Mouse (Mus musculus) ES-Bruce4 (cell line): ENCODE results near the gene Cckbr. TPM values are rescaled to one million over a fixed set of nuclear protein-coding genes. Genes with fewer than 3 reads are reported as not detected.

Experiments used
- H3K27ac ChIP-seq: 2 replicates; pipeline ENCODE4 v1.5.1; 2012; ENCODE audit warnings: low read length, inconsistent platforms; ENCODE audit not compliant: insufficient read depth
- H3K27me3 ChIP-seq: 2 replicates; pipeline ENCODE4 v1.6.1; 2012; ENCODE audit warnings: mild to moderate bottlenecking, low read length, inconsistent platforms; ENCODE audit not compliant: control insufficient read depth, poor library complexity, insufficient read depth, severe bottlenecking
- H3K36me3 ChIP-seq: 2 replicates; pipeline ENCODE4 v1.6.1; 2012; ENCODE audit warnings: inconsistent platforms, mild to moderate bottlenecking, low read length, moderate library complexity; ENCODE audit not compliant: control insufficient read depth, poor library complexity, insufficient read depth, severe bottlenecking
- H3K4me1 ChIP-seq: one replicate; pipeline ENCODE4 v1.8.1; 2011; ENCODE audit warnings: low read length; ENCODE audit not compliant: control insufficient read depth, insufficient read depth
- H3K4me3 ChIP-seq: 2 replicates; pipeline ENCODE4 v1.5.1; 2011; ENCODE audit warnings: low read depth, mild to moderate bottlenecking, low read length
- H3K9ac ChIP-seq: 2 replicates; pipeline ENCODE4 v1.6.1; 2012; ENCODE audit warnings: low read depth, mild to moderate bottlenecking, inconsistent platforms; ENCODE audit not compliant: poor library complexity, severe bottlenecking
- H3K9me3 ChIP-seq: replicated peaks from 2 replicates; pipeline ENCODE4 v1.6.1; 2012; ENCODE audit warnings: mild to moderate bottlenecking, low read length, inconsistent platforms; ENCODE audit not compliant: control insufficient read depth, poor library complexity, insufficient read depth, severe bottlenecking
- CTCF ChIP-seq: IDR thresholded peaks from one replicate; pipeline ENCODE4 v1.8.1; 2011; ENCODE audit warnings: low read depth, low read length
- EP300 ChIP-seq: IDR thresholded peaks from 2 replicates; pipeline ENCODE4 v1.6.1; 2011; ENCODE audit warnings: low read depth, low read length; ENCODE audit not compliant: insufficient read depth
- POLR2A ChIP-seq: IDR thresholded peaks from one replicate; pipeline ENCODE4 v1.8.1; 2011; ENCODE audit warnings: low read length; ENCODE audit not compliant: insufficient read depth
- polyA plus RNA-seq: library from polyadenylated mRNA; stranded (reverse); fragments of >200 nt; gene quantifications from 2 replicates; pipeline ENCODE4 v1.2.4, GENCODE M21; 2011; ENCODE audit warnings: low read depth; ENCODE audit not compliant: missing spikeins, insufficient read depth, insufficient read length

The Cckbr gene
- polyA plus RNA-seq: 0.40 TPM in 1 of 2 replicates, not detected in the other

DNA sequence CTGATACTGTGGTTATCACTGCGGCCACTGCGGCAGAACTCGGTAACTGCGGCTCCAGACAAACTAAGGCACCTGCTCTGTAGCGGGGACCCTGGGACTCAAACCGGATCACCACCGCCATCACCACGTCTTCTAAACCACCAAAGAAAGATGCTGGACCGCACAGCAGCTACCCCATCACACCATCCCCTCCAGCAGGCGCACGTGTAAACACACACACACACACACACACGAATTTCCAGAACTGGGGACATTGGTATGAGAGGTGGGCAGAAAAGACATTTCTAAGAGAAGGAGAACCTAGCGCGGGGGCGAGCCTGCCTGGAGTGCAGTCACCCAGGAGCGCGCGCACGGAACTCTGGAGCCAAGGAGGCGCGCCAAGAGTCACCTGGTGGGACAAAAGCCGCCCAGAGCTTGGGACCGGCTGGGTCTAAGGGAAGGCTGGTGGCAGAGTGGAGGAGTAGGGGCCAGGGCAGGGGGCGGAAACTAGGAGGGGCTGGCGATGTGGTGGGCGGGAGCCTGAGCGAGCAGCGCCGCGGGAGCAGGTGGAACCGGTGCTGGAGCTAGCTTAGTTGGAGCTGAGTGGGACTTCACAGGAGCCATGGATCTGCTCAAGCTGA lies at the start of gene Cckbr:
TSS of gene Cckbr (plus strand) at position 308 of the 620 bp plus-strand sequence.
- Histone ChIP-seq H3K9me3 (no peaks in the 10 kb centered on the region), H3K4me3 (peak within 1 kb of the TSS; percentile 76), H3K9ac (peak within 1 kb of the TSS; percentile 45), H3K27ac (no peak within 1 kb of the TSS), H3K4me1 (no peaks in the 10 kb centered on the region), H3K36me3 (no peaks in the 10 kb centered on the region), H3K27me3 (no peaks in the 10 kb centered on the region; the same call in 1 of the 2 replicates)
- TF ChIP-seq EP300 (no peak), CTCF (no peak), POLR2A (no peak)

DNA sequence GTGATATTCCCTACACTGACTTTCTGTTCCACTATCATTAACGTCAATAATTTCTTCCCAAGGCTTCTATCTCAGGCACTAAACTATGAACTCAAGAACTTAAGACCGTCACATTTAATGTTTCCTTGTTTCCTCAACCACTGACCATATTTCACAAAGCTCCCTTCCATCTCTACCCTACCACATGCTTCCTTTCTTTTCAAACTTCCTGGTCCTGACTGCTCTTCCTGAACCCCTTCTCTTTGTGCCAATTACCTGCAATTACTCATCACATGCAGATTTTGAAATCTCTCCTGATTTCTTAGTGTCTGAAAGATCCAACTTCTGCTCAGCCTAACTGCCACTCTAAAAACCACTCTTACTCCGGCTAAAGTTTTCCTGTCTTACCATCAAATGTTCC lies 45.2 kb upstream of the Cckbr start:
- Histone ChIP-seq H3K4me3 (no peak overlapping the region), H3K9me3 (no peaks in the 10 kb centered on the region), H3K4me1 (no peaks in the 10 kb centered on the region), H3K27ac (no peak overlapping the region), H3K27me3 (no peaks in the 10 kb centered on the region), H3K9ac (no peak overlapping the region), H3K36me3 (peaks cover 46% of the 10 kb centered on the region)
- TF ChIP-seq POLR2A (no peak), CTCF (no peak), EP300 (no peak)

DNA sequence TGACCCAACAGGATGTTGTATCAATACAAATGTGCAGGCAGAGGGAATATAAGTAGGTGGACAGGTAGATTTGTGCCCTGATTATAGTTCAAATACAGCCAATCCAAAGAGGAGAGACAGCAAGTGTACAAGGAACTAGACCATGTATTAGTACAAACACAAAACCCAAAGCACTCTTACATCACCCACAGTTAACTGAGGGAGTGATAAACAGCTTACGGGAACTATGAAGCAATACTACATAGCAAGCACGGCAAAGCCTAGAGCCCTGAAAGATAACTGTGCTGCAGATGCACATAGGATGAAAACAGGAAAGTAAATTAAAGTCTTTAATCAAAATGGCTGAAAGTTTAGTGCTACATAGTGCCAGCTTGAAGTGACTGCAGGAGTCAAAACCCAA lies 37.8 kb upstream of the Cckbr start:
- Histone ChIP-seq H3K36me3 (peaks cover 45% of the 10 kb centered on the region), H3K4me1 (no peaks in the 10 kb centered on the region), H3K27me3 (no peaks in the 10 kb centered on the region), H3K4me3 (no peak overlapping the region), H3K9ac (no peak overlapping the region), H3K9me3 (no peaks in the 10 kb centered on the region), H3K27ac (no peak overlapping the region)
- TF ChIP-seq POLR2A (no peak), CTCF (no peak), EP300 (no peak)

DNA sequence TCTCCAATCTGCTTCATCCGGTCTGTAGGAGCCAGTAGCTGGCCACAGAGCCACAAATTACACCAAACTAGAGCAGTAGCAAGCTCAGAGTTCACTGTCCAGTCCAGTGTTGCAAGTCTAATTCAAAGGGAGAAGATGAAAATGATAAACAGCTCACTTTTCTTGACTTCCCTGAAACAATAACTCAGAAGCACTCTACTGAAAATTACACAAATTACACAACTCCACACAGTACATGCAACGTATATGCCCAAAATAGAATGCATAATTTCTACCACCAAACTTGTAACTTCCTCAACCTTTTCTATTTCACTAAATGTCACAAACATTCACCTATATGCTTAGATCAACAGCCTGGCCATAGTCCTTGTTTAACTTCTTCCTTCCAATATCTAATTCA lies 35.3 kb upstream of the Cckbr start:
- no peaks in the 10 kb centered on the region for H3K27me3 ChIP-seq
- H3K27ac ChIP-seq: no peak overlapping the region
- TF ChIP-seq POLR2A (no peak), EP300 (no peak)
- H3K9me3 ChIP-seq: no peaks in the 10 kb centered on the region
- H3K36me3 ChIP-seq: peaks cover 27% of the 10 kb centered on the region
- no peak overlapping the region for H3K4me3 ChIP-seq
- no peak overlapping the region for H3K9ac ChIP-seq
- H3K4me1 ChIP-seq: no peaks in the 10 kb centered on the region

DNA sequence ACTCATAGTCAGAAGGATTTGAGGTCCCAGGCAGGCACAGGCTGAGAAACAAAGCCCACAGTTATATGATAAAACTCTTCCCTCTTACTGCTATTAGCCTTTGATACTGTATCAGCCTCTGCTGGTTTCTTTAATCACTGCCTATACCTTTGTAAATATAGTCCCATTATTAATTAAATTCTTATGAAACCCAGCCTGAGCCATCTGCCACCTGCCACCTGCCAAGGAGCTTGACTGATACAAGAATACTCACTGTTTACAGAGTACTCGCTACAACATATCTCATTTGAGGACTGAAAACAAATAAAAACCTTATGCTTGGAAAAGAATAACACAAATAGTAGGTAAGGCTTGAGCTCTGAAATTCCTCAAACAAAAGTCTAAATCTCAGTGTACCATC lies 30.9 kb upstream of the Cckbr start:
- Histone ChIP-seq H3K36me3 (peaks cover 6% of the 10 kb centered on the region), H3K9ac (no peak overlapping the region), H3K27ac (no peak overlapping the region), H3K27me3 (no peaks in the 10 kb centered on the region), H3K9me3 (no peaks in the 10 kb centered on the region), H3K4me3 (no peak overlapping the region), H3K4me1 (no peaks in the 10 kb centered on the region)
- no peak for TF ChIP-seq EP300
- no peak for TF ChIP-seq POLR2A
- TF ChIP-seq CTCF: no peak

DNA sequence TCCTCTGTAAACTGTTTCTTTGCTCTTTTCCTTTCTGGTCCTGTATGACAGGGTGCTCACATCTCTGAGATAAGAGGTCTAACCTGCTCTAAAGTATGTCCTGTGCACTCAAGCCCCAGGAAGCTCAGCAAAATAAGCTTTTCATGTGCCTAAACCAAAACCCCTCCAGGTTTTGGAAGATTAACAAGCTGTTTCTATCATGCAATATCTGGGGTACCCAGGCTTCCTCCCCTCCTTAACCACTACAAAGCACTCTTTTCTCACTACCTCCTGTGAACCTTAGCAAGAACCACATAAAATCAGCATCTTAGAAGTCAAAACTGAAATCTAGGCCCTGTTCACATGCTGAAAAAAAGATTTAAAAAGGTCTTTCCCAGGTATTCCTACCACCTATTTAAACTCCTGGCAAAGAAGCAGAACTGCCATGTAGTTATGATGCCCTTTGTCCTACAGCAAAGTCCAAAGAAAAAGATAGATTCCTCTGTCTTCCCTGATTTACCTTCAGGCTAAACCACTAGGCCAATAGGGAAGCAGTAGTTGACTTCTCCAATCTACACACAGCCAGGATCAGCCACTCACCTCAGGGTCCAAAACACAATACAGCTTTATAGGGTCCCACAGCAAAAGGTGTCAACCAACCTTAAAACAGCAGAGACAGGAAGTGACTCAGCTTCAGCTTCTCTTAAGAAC lies 30.3 kb upstream of the Cckbr start:
- Histone ChIP-seq H3K9ac (no peak overlapping the region), H3K4me3 (no peak overlapping the region), H3K27me3 (no peaks in the 10 kb centered on the region), H3K27ac (no peak overlapping the region), H3K4me1 (no peaks in the 10 kb centered on the region), H3K36me3 (no peaks in the 10 kb centered on the region; the same call in none of the 2 replicates), H3K9me3 (no peaks in the 10 kb centered on the region)
- TF ChIP-seq EP300: no peak
- TF ChIP-seq POLR2A: no peak
- no peak for TF ChIP-seq CTCF
